Mouse (Mus musculus) forebrain, embryonic 11.5 days (tissue): ENCODE results near the gene Pla2g6. TPM values are rescaled to one million over a fixed set of nuclear protein-coding genes. Genes with fewer than 3 reads are reported as not detected.
A peak's percentile ranks its signal among the peaks of the same experiment; 100 is the strongest.

Experiments used
- ATAC-seq: fragments of 200-750 bp; cut with Nextera tagmentation; replicated peaks from 2 replicates; pipeline ENCODE4 v1.8.0; 2017; ENCODE audit warnings: moderate TSS enrichment; ENCODE audit not compliant: low FRiP score
- DNase-seq: peaks from one replicate; pipeline ENCODE4 v3.0.0-alpha.2; 2017; ENCODE audit warnings: low spot score
- H3K27ac ChIP-seq: fragments of 300-500 bp; sonication (generic); 2 replicates; pipeline ENCODE4 v1.5.1; 2014; ENCODE audit warnings: low read depth, low read length
- H3K27me3 ChIP-seq: fragments of 300-500 bp; sonication (generic); 2 replicates; pipeline ENCODE4 v1.6.1; 2014; ENCODE audit warnings: mild to moderate bottlenecking, low read length, mixed read lengths; ENCODE audit not compliant: control insufficient read depth, insufficient read depth
- H3K36me3 ChIP-seq: fragments of 300-500 bp; sonication (generic); 2 replicates; pipeline ENCODE4 v1.6.1; 2014; ENCODE audit warnings: mild to moderate bottlenecking, low read length, moderate library complexity, mixed read lengths; ENCODE audit not compliant: control insufficient read depth, insufficient read depth
- H3K4me1 ChIP-seq: fragments of 300-500 bp; sonication (generic); replicated peaks from 2 replicates; pipeline ENCODE4 v1.6.1; 2014; ENCODE audit warnings: low read length, mixed read lengths; ENCODE audit not compliant: control insufficient read depth, insufficient read depth
- H3K4me2 ChIP-seq: fragments of 300-500 bp; sonication (generic); 2 replicates; pipeline ENCODE4 v1.6.1; 2014; ENCODE audit warnings: low read depth, mild to moderate bottlenecking, low read length, moderate library complexity, mixed read lengths; ENCODE audit not compliant: severe bottlenecking
- H3K4me3 ChIP-seq: fragments of 300-500 bp; sonication (generic); 2 replicates; pipeline ENCODE4 v1.5.1; 2014; ENCODE audit warnings: low read depth, low read length
- H3K9ac ChIP-seq: fragments of 300-500 bp; sonication (generic); 2 replicates; pipeline ENCODE4 v1.6.1; 2014; ENCODE audit warnings: low read length
- H3K9me3 ChIP-seq: fragments of 300-500 bp; sonication (generic); 2 replicates; pipeline ENCODE4 v1.6.1; 2016; ENCODE audit warnings: low read length, mixed read lengths; ENCODE audit not compliant: control insufficient read depth
- WGBS: fragments of 180-500 bp; shearing (Covaris S2); extraction: QIAGEN DNeasy Blood & Tissue Kit; methylation state at CpG from one replicate; pipeline ENCODE4 v1.1.7; 2014; 5-methylcytosine and 5-hydroxymethylcytosine counted together
- polyA plus RNA-seq: library from polyadenylated mRNA; unstranded; fragments of >200 nt; fragmentation: Nextera tagmentation; extraction: Ambion mirVana; gene quantifications from 2 replicates; pipeline ENCODE4 v1.2.1, GENCODE M21; 2014

Gene Pla2g6
- polyA plus RNA-seq, 1 experiment from 2014 or later = 22.3 TPM

GRCm38 (mm10) chr15:79365068-79365467, 36.9 kb upstream of the Pla2g6 start:
- no peak for ATAC-seq
- no peak overlapping the region for H3K27ac ChIP-seq

DNA sequence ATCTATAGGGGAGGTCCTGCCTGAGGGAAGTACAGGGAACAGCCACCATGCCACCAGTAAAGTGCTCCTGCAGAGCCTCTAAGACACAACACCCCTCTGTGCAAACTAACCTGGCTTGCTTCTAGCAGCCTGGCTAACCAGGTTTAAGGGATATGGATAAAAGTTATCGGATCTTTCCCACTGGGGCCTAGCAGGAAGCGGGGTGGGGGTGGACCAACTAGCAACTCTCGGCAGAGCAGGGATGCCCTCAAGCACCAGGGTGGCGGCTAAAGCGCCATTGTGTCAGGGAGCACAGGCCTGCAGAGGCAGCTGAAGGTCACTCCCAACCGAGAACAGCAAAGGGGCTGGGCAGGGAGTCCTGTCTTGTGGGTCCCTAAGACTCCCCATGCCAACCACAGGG, 35.9 kb upstream of the Pla2g6 start:
- H3K36me3 ChIP-seq = no peaks in the 10 kb centered on the region; the same call in 1 of the 2 replicates
- no peaks in the 10 kb centered on the region for H3K9me3 ChIP-seq
- no peak overlapping the region for H3K4me2 ChIP-seq
- no peak overlapping the region for H3K27ac ChIP-seq
- 76% methylated on average over 6 of the region's 6 CpGs for WGBS
- H3K9ac ChIP-seq = no peak overlapping the region
- no peak overlapping the region for H3K4me3 ChIP-seq
- ATAC-seq (no peak), DNase-seq (no peak)
- H3K4me1 ChIP-seq = no peaks in the 10 kb centered on the region
- no peaks in the 10 kb centered on the region for H3K27me3 ChIP-seq

More at GRCm38 (mm10) chr15:79365068-79365467, 36.9 kb upstream of the Pla2g6 start:
- no peaks in the 10 kb centered on the region for H3K9me3 ChIP-seq
- H3K4me3 ChIP-seq = no peak overlapping the region
- no peaks in the 10 kb centered on the region for H3K27me3 ChIP-seq
- H3K9ac ChIP-seq = no peak overlapping the region
- H3K4me1 ChIP-seq = no peaks in the 10 kb centered on the region
- DNase-seq = no peak
- H3K4me2 ChIP-seq = no peak overlapping the region
- H3K36me3 ChIP-seq = no peaks in the 10 kb centered on the region; the same call in 1 of the 2 replicates
- 96% methylated on average over 12 of the region's 12 CpGs for WGBS

DNA sequence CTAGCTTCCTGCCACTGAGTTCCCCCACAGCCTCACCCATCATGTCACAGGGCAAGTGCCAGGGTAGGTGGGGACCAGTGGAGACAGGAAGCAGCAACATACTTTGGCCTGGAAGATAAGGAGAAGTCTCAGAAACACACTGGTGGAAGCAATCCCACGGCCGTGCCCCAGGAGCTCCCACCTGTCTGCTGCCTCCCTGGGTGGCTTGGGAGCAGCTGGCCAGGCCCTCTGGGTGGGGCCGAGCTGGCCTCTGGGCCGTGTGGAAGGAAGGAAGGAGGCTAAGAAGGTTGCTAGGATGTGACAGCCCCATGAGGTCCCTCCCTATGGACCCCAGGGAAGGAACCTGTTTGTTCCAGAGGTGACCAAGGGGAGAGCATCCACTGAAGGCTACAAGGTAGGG, 32.8 kb upstream of the Pla2g6 start:
- peaks cover 7% of the 10 kb centered on the region for H3K27me3 ChIP-seq
- H3K27ac ChIP-seq = no peak overlapping the region
- no peak for ATAC-seq
- WGBS = 78% methylated on average over 4 of the region's 4 CpGs
- H3K36me3 ChIP-seq = no peaks in the 10 kb centered on the region; the same call in 1 of the 2 replicates
- no peaks in the 10 kb centered on the region for H3K9me3 ChIP-seq
- no peak for DNase-seq
- H3K9ac ChIP-seq = no peak overlapping the region
- no peaks in the 10 kb centered on the region; the same call in 1 of the 2 replicates for H3K4me1 ChIP-seq
- H3K4me2 ChIP-seq = no peak overlapping the region
- H3K4me3 ChIP-seq = no peak overlapping the region

DNA sequence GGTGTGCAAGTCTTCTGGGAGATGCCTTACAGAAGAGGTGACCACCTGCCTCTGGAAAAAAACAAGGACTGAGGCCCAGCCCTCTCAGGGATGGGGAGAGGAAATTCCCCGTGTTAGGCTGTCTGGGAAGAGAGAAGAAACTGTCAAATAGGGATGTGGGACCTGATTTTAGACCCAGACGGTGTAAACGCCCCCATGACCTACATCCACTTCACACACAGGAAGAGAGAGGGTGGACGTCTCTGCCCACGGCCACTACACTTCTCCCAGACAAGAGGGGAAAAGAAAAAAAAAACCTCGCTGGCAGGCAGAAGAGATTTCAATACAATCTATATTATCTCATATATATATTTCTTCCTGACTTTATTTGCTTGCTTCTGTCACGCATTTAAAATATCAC, 32.2 kb upstream of the Pla2g6 start:
- no peak overlapping the region for H3K9ac ChIP-seq
- H3K36me3 ChIP-seq = no peaks in the 10 kb centered on the region; the same call in 1 of the 2 replicates
- no peak overlapping the region for H3K27ac ChIP-seq
- no peaks in the 10 kb centered on the region; the same call in 1 of the 2 replicates for H3K4me1 ChIP-seq
- 72% methylated on average over 7 of the region's 7 CpGs for WGBS
- DNase-seq (no peak), ATAC-seq (no peak)
- peaks cover 7% of the 10 kb centered on the region for H3K27me3 ChIP-seq
- no peaks in the 10 kb centered on the region for H3K9me3 ChIP-seq
- no peak overlapping the region for H3K4me2 ChIP-seq
- H3K4me3 ChIP-seq = no peak overlapping the region

- H3K9ac ChIP-seq = no peak overlapping the region
- no peak for ATAC-seq
These were observed 31.8 kb upstream of the Pla2g6 start for GRCm38 (mm10) chr15:79359954-79360353.

GRCm38 (mm10) chr15:79357974-79358690, 29.9 kb upstream of the Pla2g6 start:
- 0 out of 2 replicates have a peak, but pooled peaks have one; percentile 43 for ATAC-seq
- H3K27ac ChIP-seq = no peak overlapping the region
- WGBS = 41% methylated on average over 12 of the region's 12 CpGs
- H3K36me3 ChIP-seq = no peaks in the 10 kb centered on the region; the same call in 1 of the 2 replicates
- H3K27me3 ChIP-seq = peaks cover 7% of the 10 kb centered on the region
- H3K9ac ChIP-seq = no peak overlapping the region
- H3K4me3 ChIP-seq = peak overlapping the region; percentile 43; the same call in 1 of the 2 replicates
- DNase-seq = no peak
- H3K4me2 ChIP-seq = peak overlapping the region; percentile 91
- no peaks in the 10 kb centered on the region for H3K9me3 ChIP-seq
- H3K4me1 ChIP-seq = no peaks in the 10 kb centered on the region; the same call in 1 of the 2 replicates

More at GRCm38 (mm10) chr15:79359954-79360353, 31.8 kb upstream of the Pla2g6 start:
- Histone ChIP-seq H3K4me1 (no peaks in the 10 kb centered on the region; the same call in 1 of the 2 replicates), H3K4me2 (no peak overlapping the region), H3K9me3 (no peaks in the 10 kb centered on the region), H3K36me3 (no peaks in the 10 kb centered on the region; the same call in 1 of the 2 replicates), H3K4me3 (no peak overlapping the region), H3K27me3 (peaks cover 7% of the 10 kb centered on the region), H3K27ac (no peak overlapping the region)
- DNase-seq = no peak
- 54% methylated on average over 6 of the region's 6 CpGs for WGBS

- H3K9ac ChIP-seq = peak overlapping the region; percentile 65
- no peaks in the 10 kb centered on the region; the same call in 1 of the 2 replicates for H3K36me3 ChIP-seq
- ATAC-seq (peak; percentile 86), DNase-seq (peak; percentile 93)
- no peaks in the 10 kb centered on the region for H3K9me3 ChIP-seq
- peak overlapping the region; percentile 91 for H3K4me2 ChIP-seq
- H3K27me3 ChIP-seq = peaks cover 7% of the 10 kb centered on the region
- H3K4me3 ChIP-seq = peak overlapping the region; percentile 43
- no peaks in the 10 kb centered on the region; the same call in 1 of the 2 replicates for H3K4me1 ChIP-seq
- under 1% methylated on average over 77 of the region's 77 CpGs for WGBS
- no peak overlapping the region for H3K27ac ChIP-seq
These were observed 29.1 kb upstream of the Pla2g6 start for GRCm38 (mm10) chr15:79357036-79357911.

DNA sequence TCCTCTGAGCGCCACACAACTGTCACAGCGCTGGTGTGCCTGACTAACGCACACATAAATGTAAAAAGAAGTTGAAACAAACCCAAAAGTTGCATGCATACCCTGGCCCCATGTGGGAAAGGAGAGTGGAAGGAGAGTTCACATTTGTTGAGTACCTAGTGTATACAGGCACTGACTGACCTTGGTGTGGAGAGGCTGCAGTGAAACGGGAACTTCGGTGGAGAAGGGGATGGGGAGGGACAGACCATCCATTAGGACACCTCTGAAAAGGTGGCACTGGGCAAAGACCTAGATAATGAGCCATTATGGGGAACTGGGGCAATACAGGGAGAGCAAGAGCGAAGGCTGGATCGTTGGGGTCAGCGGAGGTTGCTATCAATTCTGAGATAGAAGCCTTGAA, 28.3 kb upstream of the Pla2g6 start:
- peak overlapping the region; percentile 43; the same call in 1 of the 2 replicates for H3K4me3 ChIP-seq
- H3K27ac ChIP-seq = no peak overlapping the region
- no peaks in the 10 kb centered on the region for H3K9me3 ChIP-seq
- 83% methylated on average over 8 of the region's 8 CpGs for WGBS
- H3K36me3 ChIP-seq = no peaks in the 10 kb centered on the region
- DNase-seq (no peak), ATAC-seq (no peak)
- no peak overlapping the region for H3K9ac ChIP-seq
- peak overlapping the region; percentile 91 for H3K4me2 ChIP-seq
- H3K27me3 ChIP-seq = peaks cover 7% of the 10 kb centered on the region
- H3K4me1 ChIP-seq = no peaks in the 10 kb centered on the region; the same call in 1 of the 2 replicates
